Mouse (Mus musculus) stomach, postnatal 0 days (tissue): ENCODE measurements around the gene Pde2a.

Experiments used
- CTCF ChIP-seq: IDR thresholded peaks from 2 replicates; pipeline ENCODE4 v1.5.1; 2016; ENCODE audit warnings: antibody characterized with exemption, low read depth, mild to moderate bottlenecking, moderate library complexity
- EP300 ChIP-seq: optimal IDR thresholded peaks from 2 replicates; pipeline ENCODE3; 2016; ENCODE audit warnings: antibody characterized with exemption

GRCm38 (mm10) chr7:101490952-101491351, 69.5 kb downstream of the Pde2a start:
- TF ChIP-seq CTCF (no peak), EP300 (no peak)
